Mouse (Mus musculus) liver, adult 2 months (tissue): ENCODE data around the gene Ctnnbl1.

Experiments
- CTCF ChIP-seq: fragments of 200-500 bp; IDR thresholded peaks from 2 replicates; pipeline ENCODE4 v1.5.1; 2011; ENCODE audit warnings: low read depth, low read length, control low read depth
- POLR2A ChIP-seq: fragments of 200-500 bp; IDR thresholded peaks from 2 replicates; pipeline ENCODE4 v1.6.1; 2011; ENCODE audit warnings: low read length, control low read depth; ENCODE audit not compliant: insufficient read depth; ENCODE audit errors: extremely low read depth

GRCm38 (mm10) chr2:157814116-157814964 lies 77.1 kb downstream of the Ctnnbl1 start:
- TF ChIP-seq POLR2A (no peak), CTCF (no peak)
